Mouse (Mus musculus) left cerebral cortex, adult 9 months (tissue): ENCODE measurements around the gene Sept7.
"Not testable (repeated sequence)": the region's sequence is repeated elsewhere in the genome, so short reads cannot be mapped to it uniquely, and the experiment has no call there.

Experiments
- DNase-seq, 2 experiments: peaks; one replicate each; pipeline ENCODE4 v3.0.0; 2022; ENCODE audit warnings: low spot score in 2 of 2

The Sept7 gene

DNA sequence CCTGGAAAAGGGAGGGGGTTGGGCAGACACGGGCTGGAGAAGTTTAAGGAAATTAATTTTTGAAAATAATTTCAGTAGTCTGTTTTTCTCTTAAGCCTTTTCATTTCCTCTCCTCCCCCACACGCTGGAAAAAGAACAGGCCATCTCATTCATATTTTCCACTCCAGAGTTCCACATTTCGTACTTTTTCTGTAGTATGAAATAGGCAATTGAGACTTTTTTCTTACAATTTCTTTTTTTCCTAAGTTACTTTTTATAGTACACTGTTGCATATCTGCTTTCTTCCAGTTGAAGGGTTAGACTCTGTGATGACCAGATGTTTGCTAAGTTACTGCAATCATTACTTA is 1.2 kb downstream of the Sept7 start:
- DNase-seq = no peak

DNA sequence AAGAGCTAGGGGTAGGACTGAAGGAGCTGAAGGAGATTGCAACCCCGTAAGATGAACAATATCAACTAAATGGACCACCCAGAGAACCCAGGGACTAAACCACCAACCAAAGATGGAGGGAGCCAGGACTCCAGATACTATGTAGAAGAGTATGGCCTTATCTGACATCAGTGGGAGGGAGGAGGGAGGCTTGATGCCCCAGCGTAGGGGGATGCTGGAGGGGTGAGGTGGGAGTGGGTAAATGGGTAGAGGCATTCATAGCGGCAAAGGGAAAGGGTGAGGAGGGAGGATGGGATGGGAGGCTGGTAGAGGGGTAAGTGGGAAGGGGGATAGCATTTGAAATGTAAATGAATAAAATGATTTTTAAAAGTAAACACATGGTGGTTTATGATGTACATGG is 8.2 kb downstream of the Sept7 start:
- no peak for DNase-seq

DNA sequence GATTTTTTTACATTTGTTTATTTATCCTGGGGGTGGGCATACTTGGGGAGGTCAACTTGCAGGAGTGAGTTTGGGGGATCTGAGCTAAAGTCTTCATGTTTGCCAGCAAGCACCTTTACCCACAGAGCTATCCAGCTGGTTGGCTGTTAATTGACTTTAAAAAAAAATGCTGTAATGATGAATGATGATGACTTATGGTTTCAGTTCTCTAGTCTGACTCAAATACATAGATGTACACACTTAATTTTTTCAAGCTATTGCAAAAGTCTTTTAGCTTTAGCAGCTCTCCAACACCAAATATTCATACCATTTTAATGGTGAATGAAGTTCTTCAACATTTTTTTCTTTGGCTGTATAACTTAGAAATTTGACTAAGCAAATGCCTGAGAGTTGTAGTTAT is 8.7 kb downstream of the Sept7 start:
- no peak for DNase-seq

DNA sequence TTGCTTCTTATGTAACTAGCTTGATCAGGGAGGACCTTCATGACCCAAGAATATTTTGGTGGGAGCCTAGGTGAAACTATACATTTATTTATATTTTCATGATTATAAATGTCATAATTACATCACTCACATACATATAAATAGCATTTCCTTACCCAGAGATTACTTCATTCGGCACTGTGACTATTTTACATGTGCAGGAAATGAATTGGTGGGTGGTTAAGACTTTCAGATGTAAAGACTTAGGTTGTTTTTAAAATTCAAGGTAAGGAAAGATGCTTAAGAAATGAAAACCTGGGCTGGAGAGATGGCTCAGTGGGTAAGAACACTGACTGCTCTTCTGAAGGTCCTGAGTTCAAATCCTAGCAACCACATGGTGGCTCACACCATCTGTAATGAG is 9.8 kb downstream of the Sept7 start:
- DNase-seq = no peak

DNA sequence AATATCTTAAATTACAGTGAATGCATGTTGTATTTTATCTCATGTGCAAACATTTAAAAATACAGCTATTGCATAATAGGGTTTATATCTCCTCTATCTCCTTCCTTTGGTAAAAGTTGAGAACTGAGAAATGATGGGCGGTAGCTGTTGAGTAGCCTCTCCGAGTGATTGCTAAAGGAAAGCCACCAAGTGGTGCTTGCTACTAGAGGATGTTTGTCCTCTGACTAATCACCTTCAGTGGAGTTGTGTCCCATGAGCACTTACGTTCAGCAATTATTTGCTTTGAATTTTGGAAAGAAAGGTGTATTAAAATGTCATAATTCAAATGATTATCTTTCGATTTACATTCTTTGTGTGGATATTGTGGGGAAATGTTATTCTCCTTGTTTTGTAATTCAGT is 13.6 kb downstream of the Sept7 start:
- DNase-seq = no peak

DNA sequence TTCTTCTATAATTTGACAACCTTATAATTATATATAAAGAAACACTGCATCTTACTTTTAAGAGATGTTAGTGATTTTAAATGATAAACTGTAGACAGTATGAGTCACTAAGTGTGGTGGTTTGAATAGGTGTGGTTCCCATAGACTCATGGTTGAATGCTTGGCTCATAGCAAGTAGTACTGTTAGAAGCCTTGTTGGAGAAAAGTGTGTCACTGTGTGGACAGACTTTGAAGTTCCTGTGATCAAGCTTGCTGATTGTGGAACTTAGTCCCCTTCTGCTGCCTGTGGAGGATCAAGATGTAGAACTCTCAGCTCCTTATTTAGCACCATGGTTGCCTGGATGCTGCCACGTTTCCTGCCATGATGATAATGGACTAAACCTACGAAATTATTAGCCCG is 14.9 kb downstream of the Sept7 start:
- no peak for DNase-seq

DNA sequence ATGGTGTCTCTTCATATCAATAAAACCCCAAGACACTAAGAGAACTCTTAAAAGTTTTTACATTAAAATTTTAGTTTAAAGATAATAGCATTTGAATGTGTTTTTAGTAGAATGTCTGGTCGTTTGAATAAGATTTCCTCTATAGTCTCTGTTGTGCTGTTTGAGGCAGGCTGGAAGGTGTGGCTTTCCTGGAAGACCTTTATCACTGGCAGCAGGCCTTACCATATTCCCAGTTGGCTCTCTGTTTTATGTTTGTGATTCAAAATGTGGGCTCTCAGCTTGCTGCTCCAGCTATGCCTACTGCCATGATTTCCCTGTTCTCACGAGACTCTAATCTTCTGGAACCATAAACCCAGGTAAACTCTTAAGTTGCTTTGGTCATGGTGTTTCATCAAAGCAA is 15.3 kb downstream of the Sept7 start:
- no peak for DNase-seq

DNA sequence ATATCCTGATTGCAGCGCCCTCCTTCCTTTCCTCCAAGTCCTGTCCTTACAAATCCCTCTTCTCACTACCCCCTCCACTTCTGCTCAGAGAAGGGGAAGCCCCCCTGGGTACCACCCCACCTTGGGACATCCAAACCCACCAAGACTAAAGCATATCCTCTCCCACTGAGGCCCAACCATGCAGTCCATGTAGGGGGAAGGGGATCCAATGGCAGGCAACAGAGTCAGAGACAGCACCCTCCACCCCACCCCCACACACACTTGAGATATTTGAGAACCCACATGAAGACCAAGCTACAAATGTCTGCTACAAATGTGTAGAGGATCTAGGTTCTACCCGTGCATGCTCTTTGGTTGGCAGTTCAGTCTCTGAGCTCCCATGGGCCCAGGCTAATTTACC is 19.7 kb downstream of the Sept7 start:
- DNase-seq = no peak

DNA sequence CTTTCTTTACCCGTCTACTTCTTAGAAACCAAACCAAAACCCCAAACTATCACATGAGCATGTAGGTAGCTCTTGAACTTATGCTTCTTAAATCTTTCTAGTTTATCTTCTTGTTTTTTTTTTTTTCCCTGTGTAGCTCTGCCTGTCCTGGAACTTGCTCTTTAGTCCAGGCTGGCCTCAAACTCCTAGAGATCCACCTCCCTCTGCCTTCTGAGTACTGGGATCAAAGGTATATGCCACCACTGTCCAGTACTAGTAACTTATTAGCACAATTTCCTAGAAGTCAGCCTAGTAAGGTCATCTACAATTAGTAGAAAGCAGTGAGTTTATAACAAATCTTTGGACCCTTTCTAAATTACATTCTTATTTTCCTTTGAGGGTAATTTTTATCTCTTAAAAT is 37.6 kb downstream of the Sept7 start:
- DNase-seq = no peak

DNA sequence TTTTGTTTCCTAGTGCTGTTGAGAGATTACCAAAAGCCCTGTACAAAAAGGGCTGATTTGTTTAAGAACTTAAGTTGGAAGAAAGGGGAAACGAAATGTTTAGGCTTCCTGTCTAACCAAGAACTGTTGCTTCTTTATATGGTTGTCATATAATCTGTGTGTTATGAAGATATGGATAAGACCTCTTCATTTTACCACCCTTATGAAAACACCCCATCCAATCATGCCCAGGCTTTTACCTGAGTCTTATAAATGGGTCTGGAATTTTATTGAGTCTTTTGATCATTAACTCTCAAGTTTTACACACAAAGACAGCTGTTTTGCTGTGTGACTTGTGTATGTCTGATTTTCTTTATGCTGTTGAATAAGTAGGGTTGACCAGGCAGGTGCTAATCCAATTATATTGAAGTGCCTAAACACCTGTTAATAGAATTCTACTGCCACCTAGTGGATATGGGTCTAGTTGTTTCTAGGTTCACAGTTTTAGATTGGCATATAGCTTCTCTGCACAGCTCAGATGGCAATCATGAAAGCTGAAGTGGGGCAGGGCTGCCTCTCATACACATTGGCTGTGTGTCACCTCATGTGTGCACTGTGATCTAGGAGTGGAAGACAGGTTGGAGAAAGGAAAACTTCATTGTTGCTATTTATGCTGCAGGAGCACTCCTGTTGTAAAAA is 57.4 kb downstream of the Sept7 start:
- peak; percentile 25 to 33 for DNase-seq

DNA sequence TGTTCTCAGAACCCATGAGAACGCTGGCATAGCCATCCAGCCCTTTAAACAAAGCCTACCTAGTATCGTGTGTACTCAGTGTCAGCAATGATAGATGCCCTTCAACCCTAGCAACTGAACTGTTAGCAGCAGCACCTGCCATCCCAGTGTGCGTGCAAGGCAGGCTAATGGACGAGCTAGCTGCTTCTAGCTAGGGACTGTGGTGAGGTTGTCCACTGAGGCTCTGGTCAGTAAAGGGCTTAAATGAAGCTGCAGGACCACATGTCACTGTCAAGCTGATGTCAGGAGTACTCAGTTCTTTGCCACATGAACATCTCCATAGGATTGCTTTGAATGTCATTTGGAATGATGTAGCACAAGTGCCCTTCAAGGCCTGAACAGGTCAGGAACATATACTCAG is 62.1 kb downstream of the Sept7 start:
- no peak for DNase-seq

DNA sequence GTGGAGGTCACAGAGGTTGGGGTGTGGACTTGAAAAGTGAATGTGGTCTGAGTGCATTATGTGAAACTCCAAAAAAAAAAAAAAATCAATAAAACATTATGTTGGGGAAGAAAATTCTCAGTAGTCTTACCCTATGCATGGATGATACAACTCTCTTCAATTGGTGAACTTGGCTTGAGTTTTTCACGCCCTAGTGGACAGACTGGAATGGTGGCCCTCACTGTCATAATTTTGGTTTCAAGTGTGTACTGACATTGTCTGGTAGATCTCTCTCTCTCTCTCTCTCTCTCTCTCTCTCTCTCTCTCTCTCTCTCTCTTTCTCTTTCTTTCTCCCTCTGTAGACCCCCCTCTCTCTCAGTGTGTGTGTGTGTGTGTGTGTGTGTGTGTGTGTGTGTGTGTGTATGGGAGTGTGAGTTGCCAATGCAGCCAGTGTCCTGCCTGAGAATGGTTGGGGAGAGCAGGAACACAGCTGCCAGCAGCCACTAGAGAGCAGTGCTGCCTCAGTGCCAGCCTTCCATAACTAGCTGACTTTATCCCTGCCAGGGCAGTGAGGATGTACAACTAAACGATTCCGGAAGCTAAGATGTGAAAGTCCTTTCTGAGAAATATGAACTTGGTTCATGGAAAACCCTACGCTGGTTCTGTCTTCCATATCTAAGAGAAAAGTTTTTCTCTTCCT is 65.7 kb downstream of the Sept7 start:
- DNase-seq = peak in 1 of 2 experiments; percentile 77

DNA sequence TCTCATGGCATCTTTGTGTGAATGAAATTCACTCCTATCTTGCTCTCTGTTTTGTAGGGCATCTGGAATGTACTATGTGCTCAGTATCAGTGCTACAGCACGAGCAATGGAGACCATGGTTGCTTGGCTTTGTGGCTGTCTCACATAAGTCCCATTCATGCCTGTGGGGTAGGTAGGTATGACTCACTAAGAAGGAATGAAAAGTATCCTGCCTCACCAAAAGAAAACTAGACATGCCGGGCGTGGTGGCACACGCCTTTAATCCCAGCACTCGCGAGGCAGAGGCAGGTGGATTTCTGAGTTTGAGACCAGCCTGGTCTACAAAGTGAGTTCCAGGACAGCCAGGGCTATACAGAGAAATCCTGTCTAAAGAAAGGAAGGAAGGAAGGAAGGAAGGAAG is 67.4 kb downstream of the Sept7 start:
- not testable (repeated sequence) for DNase-seq

DNA sequence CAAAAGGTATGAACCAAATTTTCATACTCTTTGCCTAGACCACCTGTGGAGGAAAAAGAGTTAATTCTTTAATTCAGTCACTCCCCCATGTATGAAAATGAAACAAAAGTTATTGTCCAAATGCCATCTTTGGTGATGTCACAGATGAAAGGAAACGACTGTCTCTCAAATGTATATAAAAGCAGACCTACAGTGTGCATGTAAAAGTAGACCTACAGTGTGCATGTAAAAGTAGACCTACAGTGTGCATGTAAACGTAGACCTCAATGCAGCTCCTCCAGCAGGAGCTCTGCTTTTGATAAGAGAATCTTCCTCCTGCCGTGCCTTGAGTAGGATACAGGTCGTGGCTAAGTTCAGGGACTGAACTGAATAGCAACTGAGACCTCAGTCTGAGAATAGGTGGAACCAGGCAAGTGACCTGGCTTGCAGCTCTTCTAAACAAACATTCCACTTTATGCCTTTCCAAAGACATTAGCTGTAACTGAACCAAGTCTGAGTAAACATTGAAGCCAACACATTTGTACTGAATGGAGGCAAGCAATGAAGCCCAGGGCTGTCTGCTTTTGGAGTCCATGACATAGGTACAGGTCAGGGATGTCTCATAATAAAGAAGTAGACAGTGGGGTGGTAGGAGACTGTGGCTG is 75.6 kb downstream of the Sept7 start:
- no peak for DNase-seq

DNA sequence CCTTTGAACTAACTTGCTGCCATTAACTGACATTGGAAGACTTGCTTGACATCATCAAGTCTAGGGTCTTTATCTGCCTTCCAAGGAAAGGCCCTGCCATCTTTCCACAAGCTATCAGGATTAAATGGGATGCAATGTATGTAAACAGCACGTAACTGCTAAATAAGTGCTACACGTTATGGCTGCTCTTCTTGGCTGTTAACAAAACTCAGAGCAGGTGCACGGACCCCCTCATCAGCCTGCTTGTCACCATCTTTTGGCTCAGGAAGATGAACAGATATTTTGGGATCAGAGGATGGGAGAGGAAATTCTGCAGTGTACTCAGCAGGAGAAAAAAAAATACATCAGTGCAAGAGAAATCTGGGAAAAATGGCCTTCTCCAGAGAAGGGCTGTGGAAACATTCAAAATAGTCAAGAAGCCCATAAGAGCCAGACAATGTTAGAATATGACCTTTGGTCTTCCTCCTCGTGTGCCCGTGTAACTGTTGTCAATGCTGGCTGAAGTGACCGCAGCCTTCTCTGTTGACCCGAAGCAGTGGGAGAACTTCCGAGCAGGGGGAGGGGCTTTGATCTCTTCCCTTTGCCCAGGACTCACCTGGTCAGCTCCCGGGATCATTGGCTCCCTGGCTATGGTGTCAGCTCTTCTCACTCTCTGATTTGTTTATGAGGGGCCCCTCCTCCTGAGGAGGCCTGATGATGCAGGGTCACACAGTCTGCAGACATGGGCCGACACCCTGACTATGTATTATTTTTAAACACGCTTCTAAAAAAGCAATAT is 76.9 kb downstream of the Sept7 start:
- DNase-seq = no peak

DNA sequence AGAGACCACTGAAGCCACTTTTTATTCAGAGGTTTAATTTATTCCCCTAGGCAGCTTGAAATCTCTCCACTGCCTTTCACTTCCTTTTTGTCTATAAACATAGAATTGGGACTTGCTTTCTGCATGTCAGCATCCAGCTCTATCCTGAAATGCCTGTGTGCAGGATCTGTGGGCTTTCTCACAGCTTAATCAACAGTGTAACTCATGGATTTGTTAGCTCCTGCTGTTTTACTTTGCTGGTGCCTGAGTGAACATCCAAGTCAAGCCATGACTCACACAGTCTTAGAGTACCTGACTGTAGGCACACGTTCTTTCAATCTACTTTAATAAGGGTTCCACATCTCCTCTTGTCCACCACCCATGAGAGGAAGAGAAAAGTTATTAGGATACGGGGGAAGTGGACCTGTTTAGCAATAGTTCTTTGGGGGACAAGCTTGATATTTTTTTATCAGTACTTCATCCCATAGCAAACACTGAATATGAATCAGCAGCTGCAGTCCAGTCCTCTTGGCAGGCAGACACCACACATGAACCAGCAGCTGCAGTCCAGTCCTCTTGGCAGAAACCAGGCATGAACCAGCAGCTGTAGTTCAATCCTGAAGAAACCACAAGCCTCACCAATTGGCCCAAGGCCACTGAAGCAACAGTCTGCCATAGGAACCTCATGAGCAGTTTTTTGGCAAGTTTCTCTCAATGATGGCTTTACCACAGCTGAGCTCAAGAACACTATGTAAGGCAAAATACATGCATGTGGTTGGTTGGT is 85.4 kb downstream of the Sept7 start:
- DNase-seq = no peak

DNA sequence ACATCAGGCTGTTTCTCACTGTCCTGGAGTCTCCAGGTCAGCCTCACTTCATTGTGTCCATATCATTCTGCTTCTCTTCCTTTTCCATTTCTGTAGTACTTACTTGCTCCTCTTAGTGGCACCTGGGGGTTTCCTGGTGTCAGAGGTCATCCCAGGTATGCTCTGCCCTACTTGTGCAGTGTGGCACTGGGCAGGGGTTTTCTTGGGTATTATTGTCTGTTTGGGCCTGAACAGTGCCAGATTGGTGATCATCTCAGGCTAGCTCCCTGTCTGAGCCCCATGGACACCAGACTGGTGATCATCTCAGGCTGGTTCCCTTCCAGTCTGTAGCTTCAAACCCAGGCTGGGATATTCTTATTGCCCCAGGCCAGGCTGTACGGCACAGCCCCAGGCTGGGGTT is 88.2 kb downstream of the Sept7 start:
- DNase-seq = no peak

DNA sequence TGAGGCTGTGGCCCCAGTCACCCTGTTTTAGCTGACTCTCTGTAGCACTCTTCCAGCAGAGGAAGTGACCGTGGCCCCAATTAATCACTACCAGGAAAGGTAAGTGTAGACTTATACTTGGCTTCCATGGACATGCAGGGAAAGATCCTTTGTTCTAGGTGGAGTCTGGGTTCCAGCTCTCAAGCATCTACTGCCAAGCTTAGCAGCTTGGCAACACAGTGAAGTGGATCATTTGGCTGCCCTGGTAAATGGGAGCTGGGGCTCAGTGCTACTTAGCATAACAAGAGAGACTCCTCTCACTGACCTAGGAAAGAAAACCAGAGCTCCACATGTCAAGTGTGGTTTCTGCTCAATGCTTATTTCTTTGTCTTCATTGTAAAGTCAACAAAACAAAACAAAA is 101.5 kb downstream of the Sept7 start:
- no peak for DNase-seq

DNA sequence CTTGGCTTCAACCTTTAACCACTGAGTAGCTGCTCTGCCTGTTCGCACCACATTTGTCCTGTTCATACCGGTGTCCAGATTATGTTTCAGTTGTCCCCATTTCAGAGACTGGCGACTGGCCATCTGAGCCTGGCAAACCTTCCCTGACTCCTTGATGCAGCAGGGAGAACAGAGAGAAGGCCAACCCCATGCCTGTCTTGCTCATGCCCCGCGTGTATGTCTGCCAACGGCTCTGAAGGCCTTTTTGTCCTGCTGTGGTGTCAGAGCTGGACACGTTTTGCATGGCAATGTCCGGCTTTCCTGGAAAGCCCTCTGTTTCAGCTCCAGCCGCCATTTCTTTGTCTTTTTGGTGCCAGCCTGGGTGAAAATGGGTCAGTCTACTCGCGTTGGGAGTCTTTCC is 103.6 kb downstream of the Sept7 start:
- peak; percentile 45 to 55 for DNase-seq

DNA sequence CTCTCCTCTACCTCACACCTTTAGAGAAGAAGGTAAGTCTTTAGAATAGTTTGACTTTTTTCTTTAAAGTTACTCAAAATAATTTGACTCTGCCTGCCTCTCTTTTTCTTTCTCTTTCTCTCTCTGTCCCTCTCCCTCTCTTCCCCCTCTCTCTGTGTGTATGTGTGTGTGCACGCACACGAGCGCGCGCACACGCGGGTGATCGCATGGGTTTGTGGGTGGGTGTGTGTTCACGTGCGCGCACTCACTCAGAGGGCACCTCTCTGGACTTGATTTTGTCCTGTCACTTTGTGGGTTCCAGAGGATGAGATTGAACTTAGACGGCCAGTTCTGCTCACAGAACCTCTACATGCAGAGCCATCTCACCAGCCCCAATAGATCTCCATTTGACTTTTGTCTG is 105.3 kb downstream of the Sept7 start:
- no peak for DNase-seq

DNA sequence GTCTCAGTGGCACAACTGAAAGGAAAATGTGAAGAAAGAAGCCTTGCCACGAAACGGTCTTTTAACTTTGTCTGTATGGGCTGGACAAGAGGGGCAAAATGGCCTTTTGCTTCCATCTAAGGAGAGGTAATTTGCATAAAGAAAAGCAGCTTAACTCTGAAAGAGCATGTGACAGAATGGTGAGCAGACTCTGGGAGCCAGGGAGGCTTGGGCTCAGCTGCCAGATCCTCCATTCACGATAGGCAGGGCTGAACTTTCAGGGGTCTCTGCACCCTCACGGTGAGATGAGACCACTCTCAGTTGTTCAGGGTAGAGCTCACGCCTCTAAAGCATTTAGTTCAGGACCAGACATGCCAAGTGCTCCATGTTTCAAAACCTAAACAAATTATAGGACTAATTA is 105.8 kb downstream of the Sept7 start:
- no peak for DNase-seq
